Mouse (Mus musculus) forebrain, embryonic 13.5 days (tissue): ENCODE measurements around the gene Tec. TPM values are rescaled to one million over a fixed set of nuclear protein-coding genes. Genes with fewer than 3 reads are reported as not detected.

ENCODE experiments used
- ATAC-seq: fragments of 200-750 bp; cut with Nextera tagmentation; 2 replicates; pipeline ENCODE4 v1.8.0; 2017
- H3K27ac ChIP-seq: fragments of 300-500 bp; sonication (generic); 2 replicates; pipeline ENCODE4 v1.5.1; 2015; ENCODE audit warnings: inconsistent platforms, mild to moderate bottlenecking, moderate library complexity
- H3K27me3 ChIP-seq: fragments of 300-500 bp; sonication (generic); 2 replicates; pipeline ENCODE4 v1.6.1; 2015; ENCODE audit warnings: mild to moderate bottlenecking, inconsistent platforms
- H3K36me3 ChIP-seq: fragments of 300-500 bp; sonication (generic); 2 replicates; pipeline ENCODE4 v1.6.1; 2015; ENCODE audit warnings: mild to moderate bottlenecking, inconsistent platforms; ENCODE audit not compliant: poor library complexity, severe bottlenecking
- H3K4me1 ChIP-seq: fragments of 300-500 bp; sonication (generic); 2 replicates; pipeline ENCODE4 v1.6.1; 2015; ENCODE audit warnings: inconsistent platforms
- H3K4me2 ChIP-seq: fragments of 300-500 bp; sonication (generic); 2 replicates; pipeline ENCODE4 v1.6.1; 2015; ENCODE audit warnings: inconsistent platforms, mild to moderate bottlenecking, moderate library complexity
- H3K4me3 ChIP-seq: fragments of 300-500 bp; sonication (generic); 2 replicates; pipeline ENCODE4 v1.5.1; 2015; ENCODE audit warnings: mild to moderate bottlenecking, inconsistent platforms
- H3K9ac ChIP-seq: fragments of 300-500 bp; sonication (generic); 2 replicates; pipeline ENCODE4 v1.6.1; 2015; ENCODE audit warnings: mild to moderate bottlenecking, inconsistent platforms
- H3K9me3 ChIP-seq: fragments of 300-500 bp; sonication (generic); replicated peaks from 2 replicates; pipeline ENCODE4 v1.6.1; 2016; ENCODE audit warnings: inconsistent platforms
- WGBS: fragments of 180-500 bp; shearing (Covaris S2); methylation state at CpG from one replicate; pipeline ENCODE4 v1.1.7; 2015; 5-methylcytosine and 5-hydroxymethylcytosine counted together
- polyA plus RNA-seq: library from polyadenylated mRNA; unstranded; fragments of >200 nt; fragmentation: Nextera tagmentation; extraction: Ambion mirVana; gene quantifications from 2 replicates; pipeline ENCODE4 v1.2.1, GENCODE M21; 2015

Tec gene
- polyA plus RNA-seq, 1 experiment from 2014 or later = 3.1 TPM

GRCm38 (mm10) chr5:72785451-72785850, 82.8 kb downstream of the Tec start:
- Histone ChIP-seq H3K36me3 (no peaks in the 10 kb centered on the region), H3K27ac (no peak overlapping the region)
- ATAC-seq = no peak

GRCm38 (mm10) chr5:72784719-72785118, 83.6 kb downstream of the Tec start:
- no peaks in the 10 kb centered on the region for H3K36me3 ChIP-seq
- no peak overlapping the region for H3K4me3 ChIP-seq
- no peaks in the 10 kb centered on the region for H3K27me3 ChIP-seq
- H3K4me1 ChIP-seq = no peaks in the 10 kb centered on the region
- 90% methylated on average over 3 of the region's 3 CpGs for WGBS
- no peaks in the 10 kb centered on the region for H3K9me3 ChIP-seq
- no peak overlapping the region for H3K4me2 ChIP-seq
- H3K9ac ChIP-seq = no peak overlapping the region
- H3K27ac ChIP-seq = no peak overlapping the region
- no peak for ATAC-seq

More at GRCm38 (mm10) chr5:72785451-72785850, 82.8 kb downstream of the Tec start:
- no peaks in the 10 kb centered on the region for H3K9me3 ChIP-seq
- no peak overlapping the region for H3K4me3 ChIP-seq
- H3K4me1 ChIP-seq = no peaks in the 10 kb centered on the region
- no peak overlapping the region for H3K4me2 ChIP-seq
- no peaks in the 10 kb centered on the region for H3K27me3 ChIP-seq
- no peak overlapping the region for H3K9ac ChIP-seq
- WGBS = 83% methylated on average over 4 of the region's 4 CpGs

GRCm38 (mm10) chr5:72783957-72784356, 84.3 kb downstream of the Tec start:
- Histone ChIP-seq H3K9me3 (no peaks in the 10 kb centered on the region), H3K4me1 (no peaks in the 10 kb centered on the region), H3K4me2 (no peak overlapping the region), H3K4me3 (no peak overlapping the region), H3K27ac (no peak overlapping the region), H3K27me3 (no peaks in the 10 kb centered on the region), H3K36me3 (no peaks in the 10 kb centered on the region), H3K9ac (no peak overlapping the region)
- 92% methylated on average over 8 of the region's 8 CpGs for WGBS
- ATAC-seq = no peak

GRCm38 (mm10) chr5:72783123-72783522, 85.2 kb downstream of the Tec start:
- H3K36me3 ChIP-seq = no peaks in the 10 kb centered on the region
- no peak overlapping the region for H3K9ac ChIP-seq
- WGBS = 96% methylated on average over 7 of the region's 7 CpGs
- no peak overlapping the region for H3K27ac ChIP-seq
- H3K4me2 ChIP-seq = no peak overlapping the region
- H3K4me1 ChIP-seq = no peaks in the 10 kb centered on the region
- ATAC-seq = no peak
- no peaks in the 10 kb centered on the region for H3K27me3 ChIP-seq
- H3K9me3 ChIP-seq = no peaks in the 10 kb centered on the region
- no peak overlapping the region for H3K4me3 ChIP-seq

- Histone ChIP-seq H3K27ac (no peak overlapping the region), H3K4me2 (no peak overlapping the region), H3K9ac (no peak overlapping the region), H3K27me3 (no peaks in the 10 kb centered on the region), H3K36me3 (no peaks in the 10 kb centered on the region), H3K4me3 (no peak overlapping the region), H3K9me3 (no peaks in the 10 kb centered on the region), H3K4me1 (no peaks in the 10 kb centered on the region)
- WGBS = 84% methylated on average over 11 of the region's 11 CpGs
- peak; percentile 36; the same call in 1 of the 2 replicates for ATAC-seq
These were observed 86.5 kb downstream of the Tec start for GRCm38 (mm10) chr5:72781776-72782175.

- 86% methylated on average over 2 of the region's 2 CpGs for WGBS
- H3K4me1 ChIP-seq = no peaks in the 10 kb centered on the region
- H3K4me2 ChIP-seq = no peak overlapping the region
- no peak overlapping the region for H3K4me3 ChIP-seq
- H3K9ac ChIP-seq = no peak overlapping the region
- no peak overlapping the region for H3K27ac ChIP-seq
- H3K36me3 ChIP-seq = no peaks in the 10 kb centered on the region
- no peak for ATAC-seq
- H3K9me3 ChIP-seq = no peaks in the 10 kb centered on the region
- no peaks in the 10 kb centered on the region for H3K27me3 ChIP-seq
These were observed 91.7 kb downstream of the Tec start for GRCm38 (mm10) chr5:72776595-72776994.

- 72% methylated on average over 2 of the region's 2 CpGs for WGBS
- no peak overlapping the region for H3K27ac ChIP-seq
- H3K36me3 ChIP-seq = no peaks in the 10 kb centered on the region
- ATAC-seq = no peak
- H3K27me3 ChIP-seq = no peaks in the 10 kb centered on the region
- no peaks in the 10 kb centered on the region for H3K4me1 ChIP-seq
- H3K4me3 ChIP-seq = no peak overlapping the region
- H3K4me2 ChIP-seq = no peak overlapping the region
- no peaks in the 10 kb centered on the region for H3K9me3 ChIP-seq
- H3K9ac ChIP-seq = no peak overlapping the region
These were observed 92.2 kb downstream of the Tec start for GRCm38 (mm10) chr5:72776127-72776526.

- Histone ChIP-seq H3K27me3 (no peaks in the 10 kb centered on the region), H3K27ac (no peak overlapping the region), H3K9me3 (no peaks in the 10 kb centered on the region), H3K36me3 (no peaks in the 10 kb centered on the region), H3K4me2 (no peak overlapping the region), H3K4me1 (no peaks in the 10 kb centered on the region), H3K9ac (no peak overlapping the region), H3K4me3 (no peak overlapping the region)
- ATAC-seq = no peak
- 83% methylated on average over 6 of the region's 6 CpGs for WGBS
These were observed 98.4 kb downstream of the Tec start for GRCm38 (mm10) chr5:72769841-72770240.

GRCm38 (mm10) chr5:72763546-72763945, 104.7 kb downstream of the Tec start:
- H3K4me2 ChIP-seq = no peak overlapping the region
- H3K9me3 ChIP-seq = no peaks in the 10 kb centered on the region
- no peak overlapping the region for H3K4me3 ChIP-seq
- no peaks in the 10 kb centered on the region for H3K27me3 ChIP-seq
- H3K9ac ChIP-seq = no peak overlapping the region
- ATAC-seq = no peak
- 91% methylated on average over 5 of the region's 5 CpGs for WGBS
- no peak overlapping the region for H3K27ac ChIP-seq
- no peaks in the 10 kb centered on the region for H3K36me3 ChIP-seq
- H3K4me1 ChIP-seq = peaks cover 8% of the 10 kb centered on the region

GRCm38 (mm10) chr5:72763025-72763424, 105.3 kb downstream of the Tec start:
- H3K9ac ChIP-seq = no peak overlapping the region
- H3K4me2 ChIP-seq = no peak overlapping the region
- no peaks in the 10 kb centered on the region for H3K27me3 ChIP-seq
- WGBS = 70% methylated on average over 3 of the region's 3 CpGs
- no peaks in the 10 kb centered on the region for H3K9me3 ChIP-seq
- H3K36me3 ChIP-seq = no peaks in the 10 kb centered on the region
- no peak overlapping the region for H3K27ac ChIP-seq
- peaks cover 8% of the 10 kb centered on the region for H3K4me1 ChIP-seq
- ATAC-seq = no peak
- H3K4me3 ChIP-seq = no peak overlapping the region

- no peak for ATAC-seq
- H3K4me1 ChIP-seq = peaks cover 8% of the 10 kb centered on the region
- H3K27me3 ChIP-seq = no peaks in the 10 kb centered on the region
- H3K36me3 ChIP-seq = no peaks in the 10 kb centered on the region
- H3K4me3 ChIP-seq = no peak overlapping the region
- no peak overlapping the region for H3K4me2 ChIP-seq
- H3K27ac ChIP-seq = no peak overlapping the region
- 32% methylated on average over 5 of the region's 5 CpGs for WGBS
- no peak overlapping the region for H3K9ac ChIP-seq
- H3K9me3 ChIP-seq = no peaks in the 10 kb centered on the region
These were observed 106.5 kb downstream of the Tec start for GRCm38 (mm10) chr5:72761758-72762157.

- Histone ChIP-seq H3K27me3 (no peaks in the 10 kb centered on the region), H3K9ac (no peak overlapping the region), H3K4me3 (no peak overlapping the region), H3K4me2 (no peak overlapping the region), H3K27ac (no peak overlapping the region), H3K9me3 (no peaks in the 10 kb centered on the region), H3K36me3 (no peaks in the 10 kb centered on the region), H3K4me1 (peaks cover 8% of the 10 kb centered on the region)
- WGBS = 83% methylated on average over 5 of the region's 5 CpGs
- no peak for ATAC-seq
These were observed 107.0 kb downstream of the Tec start for GRCm38 (mm10) chr5:72761237-72761636.
